Mouse (Mus musculus): ENCODE results near the gene Tmbim4. TPM values are rescaled to one million over a fixed set of nuclear protein-coding genes. Genes with fewer than 3 reads are reported as not detected.
A peak's percentile ranks its signal among the peaks of the same experiment; 100 is the strongest.

Gene Tmbim4
- polyA plus RNA-seq, 1 experiment from 2014 or later: 74.8 TPM

DNA sequence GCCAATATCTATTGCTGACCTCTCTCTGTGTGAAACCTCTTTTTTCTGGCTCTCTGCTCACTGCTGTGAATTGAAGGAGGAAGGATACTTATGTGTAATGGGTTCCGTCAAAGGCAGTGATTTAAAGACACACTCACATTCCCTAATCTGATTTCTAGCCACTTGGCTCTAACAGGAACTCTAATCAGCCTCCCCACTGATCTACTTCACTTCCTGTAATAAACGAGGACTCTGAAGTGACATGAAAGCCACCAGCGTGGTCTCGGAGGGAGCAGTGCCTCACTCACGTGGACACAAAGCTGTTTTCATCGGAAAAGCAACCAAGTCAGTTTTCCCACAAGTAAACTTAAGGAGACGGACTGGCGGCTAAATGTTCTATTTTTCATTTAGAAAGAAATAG, 51.4 kb downstream of the Tmbim4 start:
- no peak overlapping the region for H3K27ac ChIP-seq (replicated peaks)
- no peak for ATAC-seq (ENCODE audit: low FRiP score, low read depth)
- no peaks in the 10 kb centered on the region for H3K36me3 ChIP-seq
- H3K4me1 ChIP-seq: no peaks in the 10 kb centered on the region
- H3K4me3 ChIP-seq: no peak overlapping the region
- H3K27me3 ChIP-seq: peaks cover 5% of the 10 kb centered on the region; the same call in 1 of the 2 replicates
- 56% methylated on average over 8 of the region's 8 CpGs for WGBS
- no peaks in the 10 kb centered on the region for H3K9me3 ChIP-seq
- no peak overlapping the region for H3K9ac ChIP-seq (replicated peaks)
- no peak overlapping the region for H3K4me2 ChIP-seq (replicated peaks)

DNA sequence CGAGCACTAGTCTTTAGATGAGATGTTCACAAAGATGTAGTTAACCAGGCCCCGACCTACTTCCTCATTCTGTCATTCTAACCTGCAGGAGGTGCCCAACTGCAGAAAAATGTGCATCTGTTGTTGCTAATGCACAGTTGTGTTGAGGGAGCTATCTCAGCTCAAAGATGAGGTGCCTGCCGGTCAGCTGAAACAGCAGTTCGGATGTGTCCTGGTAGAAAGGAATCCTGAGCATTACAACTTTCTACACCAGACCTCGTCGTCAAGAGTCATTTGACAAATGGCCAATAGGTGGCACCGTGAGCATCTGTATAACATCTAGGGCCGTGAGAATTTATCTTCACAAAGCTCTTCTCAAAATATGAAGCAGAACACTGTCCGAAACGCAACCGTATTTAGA, 55.8 kb downstream of the Tmbim4 start:
- WGBS: 36% methylated on average over 11 of the region's 11 CpGs
- Histone ChIP-seq H3K27me3 (peaks cover 5% of the 10 kb centered on the region; the same call in 1 of the 2 replicates), H3K9ac (replicated peaks) (no peak overlapping the region), H3K4me1 (no peaks in the 10 kb centered on the region), H3K4me2 (replicated peaks) (no peak overlapping the region), H3K36me3 (no peaks in the 10 kb centered on the region), H3K4me3 (no peak overlapping the region), H3K27ac (replicated peaks) (no peak overlapping the region), H3K9me3 (no peaks in the 10 kb centered on the region)
- ATAC-seq (ENCODE audit: low FRiP score, low read depth): no peak

DNA sequence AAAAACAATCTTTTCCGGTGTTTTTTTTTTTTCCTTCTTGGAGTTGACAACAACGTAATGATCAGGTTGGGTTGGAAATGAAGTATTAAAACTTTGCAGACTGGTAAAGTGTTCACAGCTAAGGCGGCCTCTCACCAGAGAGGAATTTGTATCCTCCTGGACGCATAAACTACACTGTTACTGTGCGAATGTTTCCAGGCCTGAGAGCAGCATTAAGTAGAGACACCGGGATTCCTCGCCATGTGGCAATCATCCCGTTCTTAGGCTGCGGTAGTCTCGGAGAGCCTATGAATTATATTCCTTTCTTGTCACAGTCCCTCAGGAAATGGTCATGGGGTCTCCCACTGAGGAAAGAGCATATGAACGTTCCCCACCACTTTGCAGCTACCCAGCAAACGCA, 66.4 kb downstream of the Tmbim4 start:
- Histone ChIP-seq H3K27me3 (peaks cover 4% of the 10 kb centered on the region; the same call in 1 of the 2 replicates), H3K9me3 (no peaks in the 10 kb centered on the region), H3K27ac (replicated peaks) (no peak overlapping the region), H3K4me3 (no peak overlapping the region), H3K9ac (replicated peaks) (no peak overlapping the region), H3K4me1 (peaks cover 17% of the 10 kb centered on the region), H3K4me2 (replicated peaks) (no peak overlapping the region), H3K36me3 (no peaks in the 10 kb centered on the region)
- ATAC-seq (ENCODE audit: low FRiP score, low read depth): no peak
- 83% methylated on average over 12 of the region's 12 CpGs for WGBS

- H3K4me2 ChIP-seq (replicated peaks): no peak overlapping the region
- H3K9ac ChIP-seq (replicated peaks): no peak overlapping the region
- no peaks in the 10 kb centered on the region for H3K36me3 ChIP-seq
- no peak overlapping the region for H3K27ac ChIP-seq (replicated peaks)
- peaks cover 4% of the 10 kb centered on the region for H3K27me3 ChIP-seq
- H3K9me3 ChIP-seq: no peaks in the 10 kb centered on the region
- WGBS: 98% methylated on average over 13 of the region's 13 CpGs
- H3K4me3 ChIP-seq: no peak overlapping the region
- peaks cover 21% of the 10 kb centered on the region for H3K4me1 ChIP-seq
- ATAC-seq (ENCODE audit: low FRiP score, low read depth): no peak
Observed at GRCm38 (mm10) chr10:120269946-120270345, 68.6 kb downstream of the Tmbim4 start.

GRCm38 (mm10) chr10:120270777-120271176, 69.4 kb downstream of the Tmbim4 start:
- ATAC-seq (ENCODE audit: low FRiP score, low read depth): no peak
- Histone ChIP-seq H3K4me1 (peaks cover 21% of the 10 kb centered on the region), H3K36me3 (no peaks in the 10 kb centered on the region), H3K27me3 (peaks cover 4% of the 10 kb centered on the region), H3K9me3 (no peaks in the 10 kb centered on the region), H3K4me2 (replicated peaks) (no peak overlapping the region), H3K27ac (replicated peaks) (no peak overlapping the region), H3K4me3 (no peak overlapping the region), H3K9ac (replicated peaks) (no peak overlapping the region)
- 70% methylated on average over 4 of the region's 4 CpGs for WGBS

DNA sequence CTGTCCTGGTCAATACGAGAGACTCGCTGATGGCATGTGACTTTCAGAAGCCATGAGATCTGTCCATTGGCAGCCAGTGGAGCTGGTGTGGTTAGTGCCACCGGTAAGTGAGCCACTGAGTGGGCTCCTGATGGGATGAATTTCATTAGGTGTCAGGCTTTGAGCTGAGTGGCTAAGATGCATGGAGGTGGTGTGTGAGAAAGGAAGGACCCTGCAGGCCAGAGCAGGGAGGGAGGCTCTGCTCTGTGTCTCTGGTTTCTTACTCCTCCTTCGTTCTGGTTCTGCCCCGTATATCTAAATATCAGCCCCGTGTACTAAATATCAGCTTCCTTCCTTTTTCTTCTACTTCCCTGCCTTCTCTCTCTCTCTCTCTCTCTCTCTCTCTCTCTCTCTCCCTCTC, 69.9 kb downstream of the Tmbim4 start:
- no peak for ATAC-seq (ENCODE audit: low FRiP score, low read depth)
- peaks cover 4% of the 10 kb centered on the region for H3K27me3 ChIP-seq
- H3K9ac ChIP-seq (replicated peaks): no peak overlapping the region
- H3K36me3 ChIP-seq: no peaks in the 10 kb centered on the region
- H3K4me2 ChIP-seq (replicated peaks): peak overlapping the region; percentile 62
- no peak overlapping the region for H3K27ac ChIP-seq (replicated peaks)
- H3K4me3 ChIP-seq: 0 out of 2 replicates have a peak overlapping the region, but pooled peaks have one; percentile 35
- 75% methylated on average over 6 of the region's 6 CpGs for WGBS
- H3K4me1 ChIP-seq: peaks cover 21% of the 10 kb centered on the region
- H3K9me3 ChIP-seq: no peaks in the 10 kb centered on the region

DNA sequence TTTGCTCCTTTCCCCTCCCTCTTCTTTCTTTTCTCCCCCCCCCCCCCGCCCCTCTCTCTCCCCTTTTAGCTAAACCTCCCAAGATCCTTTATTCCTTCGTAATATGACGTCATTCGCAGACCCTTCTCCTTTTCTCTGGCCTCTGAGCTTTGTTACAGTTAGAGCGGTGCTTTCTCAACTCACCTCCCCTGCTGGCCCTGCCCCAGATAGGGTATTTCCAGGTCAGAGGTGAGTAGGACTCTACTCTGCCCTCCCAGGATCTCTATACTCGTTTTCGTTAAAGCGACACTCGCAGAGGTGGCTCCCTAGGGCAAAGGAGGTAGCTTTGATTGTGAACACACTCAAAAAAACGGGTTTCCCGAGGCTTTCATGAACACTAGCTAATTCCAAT, 70.5 kb downstream of the Tmbim4 start:
- Histone ChIP-seq H3K4me3 (peak overlapping the region; percentile 35), H3K4me2 (replicated peaks) (peak overlapping the region; percentile 62), H3K9me3 (no peaks in the 10 kb centered on the region), H3K36me3 (no peaks in the 10 kb centered on the region), H3K27ac (replicated peaks) (peak overlapping the region; percentile 61), H3K27me3 (peaks cover 4% of the 10 kb centered on the region), H3K4me1 (peaks cover 21% of the 10 kb centered on the region), H3K9ac (replicated peaks) (peak overlapping the region; percentile 46; the same call in 1 of the 2 replicates)
- 19% methylated on average over 10 of the region's 11 CpGs for WGBS
- peak; percentile 76 for ATAC-seq (ENCODE audit: low FRiP score, low read depth)

GRCm38 (mm10) chr10:120272270-120272883, 71.0 kb downstream of the Tmbim4 start:
- ATAC-seq (ENCODE audit: low FRiP score, low read depth): peak; percentile 73
- Histone ChIP-seq H3K4me2 (replicated peaks) (peak overlapping the region; percentile 62), H3K4me3 (peak overlapping the region; percentile 35), H3K9me3 (no peaks in the 10 kb centered on the region), H3K4me1 (peaks cover 21% of the 10 kb centered on the region), H3K27me3 (peaks cover 4% of the 10 kb centered on the region), H3K36me3 (no peaks in the 10 kb centered on the region), H3K9ac (replicated peaks) (peak overlapping the region; percentile 46; the same call in 1 of the 2 replicates), H3K27ac (replicated peaks) (peak overlapping the region; percentile 61)
- WGBS: 7% methylated on average over 19 of the region's 19 CpGs

GRCm38 (mm10) chr10:120273335-120273734, 71.9 kb downstream of the Tmbim4 start:
- H3K9ac ChIP-seq (replicated peaks): no peak overlapping the region

More at GRCm38 (mm10) chr10:120273335-120273734, 71.9 kb downstream of the Tmbim4 start:
- H3K9me3 ChIP-seq: no peaks in the 10 kb centered on the region
- H3K27me3 ChIP-seq: peaks cover 10% of the 10 kb centered on the region
- WGBS: 76% methylated on average over 7 of the region's 7 CpGs
- ATAC-seq (ENCODE audit: low FRiP score, low read depth): no peak
- peaks cover 21% of the 10 kb centered on the region for H3K4me1 ChIP-seq
- H3K27ac ChIP-seq (replicated peaks): no peak overlapping the region
- H3K4me3 ChIP-seq: no peak overlapping the region
- H3K36me3 ChIP-seq: no peaks in the 10 kb centered on the region
- H3K4me2 ChIP-seq (replicated peaks): no peak overlapping the region

Other genes starting within 250 kb of the Tmbim4 start
- 5.0 and 5.3 TPM in 2 replicates for gene Helb, start 88.6 kb upstream of the Tmbim4 start, polyA plus RNA-seq (2016; fragmentation: Nextera tagmentation; extraction: Ambion mirVana)
- gene Irak3, start 540 bp downstream of the Tmbim4 start, polyA plus RNA-seq (2016; fragmentation: Nextera tagmentation; extraction: Ambion mirVana): 0.40 and 0.81 TPM in 2 replicates
- 50.0 and 50.2 TPM in 2 replicates for gene Llph, start 25.5 kb downstream of the Tmbim4 start, polyA plus RNA-seq (2016; fragmentation: Nextera tagmentation; extraction: Ambion mirVana)

Data from midbrain, embryonic 12.5 days (tissue).